Mouse (Mus musculus) left cerebral cortex, postnatal 36 days (tissue): Measurements from ENCODE around the gene Tmem51. TPM values are rescaled to one million over a fixed set of nuclear protein-coding genes. Genes with fewer than 3 reads are reported as not detected.
A peak's percentile ranks its signal among the peaks of the same experiment; 100 is the strongest.

ENCODE experiments used
- DNase-seq, 2 experiments: peaks; one replicate each; pipeline ENCODE4 v3.0.0; 2021 to 2022; ENCODE audit warnings: low spot score in 2 of 2, mixed read lengths in 1 of 2
- intact Hi-C: fragments of 180-260 bp; cut with DNase I; formaldehyde crosslinking; loops from one replicate; pipeline ENCODE4 v1.15.1; 2025
- total RNA-seq, 2 experiments: library from RNA; stranded (reverse); gene quantifications; 2 replicates each; pipeline ENCODE4 v1.2.3; 2021

Gene Tmem51
- 1 to 10 TPM; 4.8 to 5.4 TPM for total RNA-seq

- intact Hi-C loops, result no loop called here
- no peak for DNase-seq
Observed at GRCm38 (mm10) chr4:142084131-142084899, at the start of gene Tmem51. Tmem51 (minus strand) TSS chr4:142084304.

- intact Hi-C loops, result no loop called here
Observed at GRCm38 (mm10) chr4:142130162-142130561, 46.1 kb upstream of the Tmem51 start.

GRCm38 (mm10) chr4:142127275-142127788, 43.2 kb upstream of the Tmem51 start:
- DNase-seq, result no peak
- intact Hi-C loops, result no loop called here

More at GRCm38 (mm10) chr4:142130162-142130561, 46.1 kb upstream of the Tmem51 start:
- DNase-seq, result no peak

GRCm38 (mm10) chr4:142126641-142127274, 42.7 kb upstream of the Tmem51 start:
- intact Hi-C loops, result no loop called here
- DNase-seq, result no peak

GRCm38 (mm10) chr4:142121164-142121563, 37.1 kb upstream of the Tmem51 start:
- DNase-seq, result no peak
- intact Hi-C loops, result no loop called here

GRCm38 (mm10) chr4:142118522-142118921, 34.4 kb upstream of the Tmem51 start:
- intact Hi-C loops, result no loop called here
- DNase-seq, result no peak

- no peak for DNase-seq
- intact Hi-C loops, result no loop called here
Observed at GRCm38 (mm10) chr4:142117993-142118392, 33.9 kb upstream of the Tmem51 start.

GRCm38 (mm10) chr4:142113306-142113705, 29.2 kb upstream of the Tmem51 start:
- DNase-seq, result peak; percentile 24 to 26
- intact Hi-C loops, result no loop called here

GRCm38 (mm10) chr4:142103081-142103671, 19.1 kb upstream of the Tmem51 start:
- DNase-seq, result no peak
- intact Hi-C loops, result no loop called here

GRCm38 (mm10) chr4:142098303-142098702, 14.2 kb upstream of the Tmem51 start:
- intact Hi-C loops, result loop anchor here (1.0 kb wide), 1 partner anchor 93 kb away; no protein-coding TSS in a partner anchor
- peak; percentile 58 to 75 for DNase-seq

GRCm38 (mm10) chr4:142097871-142098270, 13.8 kb upstream of the Tmem51 start:
- DNase-seq, result no peak
- intact Hi-C loops, result loop anchor here (1.0 kb wide), 1 partner anchor 93 kb away; no protein-coding TSS in a partner anchor

- intact Hi-C loops, result no loop called here
- no peak for DNase-seq
Observed at GRCm38 (mm10) chr4:142095513-142096241, 11.6 kb upstream of the Tmem51 start.

GRCm38 (mm10) chr4:142094386-142094785, 10.3 kb upstream of the Tmem51 start:
- intact Hi-C loops, result no loop called here

GRCm38 (mm10) chr4:142091100-142091499, 7.0 kb upstream of the Tmem51 start:
- intact Hi-C loops, result no loop called here
- no peak for DNase-seq

More at GRCm38 (mm10) chr4:142094386-142094785, 10.3 kb upstream of the Tmem51 start:
- no peak for DNase-seq

- intact Hi-C loops, result no loop called here
Observed at GRCm38 (mm10) chr4:142089966-142090365, 5.9 kb upstream of the Tmem51 start.

GRCm38 (mm10) chr4:142088836-142089235, 4.7 kb upstream of the Tmem51 start:
- intact Hi-C loops, result no loop called here
- no peak for DNase-seq

More at GRCm38 (mm10) chr4:142089966-142090365, 5.9 kb upstream of the Tmem51 start:
- DNase-seq, result no peak

- DNase-seq, result no peak
- intact Hi-C loops, result no loop called here
Observed at GRCm38 (mm10) chr4:142088409-142088808, 4.3 kb upstream of the Tmem51 start.

- intact Hi-C loops, result no loop called here
- no peak for DNase-seq
Observed at GRCm38 (mm10) chr4:142084936-142085563, 946 bp upstream of the Tmem51 start.

- intact Hi-C loops, result no loop called here
- DNase-seq, result peak in 1 of 2 experiments; percentile 25
Observed at GRCm38 (mm10) chr4:142083762-142084130, 358 bp downstream of the Tmem51 start.
